Mouse (Mus musculus): ENCODE measurements around the gene Chd5. TPM values are rescaled to one million over a fixed set of nuclear protein-coding genes. Genes with fewer than 3 reads are reported as not detected.

Chd5 gene
- total RNA-seq, 1 experiment from 2014 or later = 0.20 TPM

DNA sequence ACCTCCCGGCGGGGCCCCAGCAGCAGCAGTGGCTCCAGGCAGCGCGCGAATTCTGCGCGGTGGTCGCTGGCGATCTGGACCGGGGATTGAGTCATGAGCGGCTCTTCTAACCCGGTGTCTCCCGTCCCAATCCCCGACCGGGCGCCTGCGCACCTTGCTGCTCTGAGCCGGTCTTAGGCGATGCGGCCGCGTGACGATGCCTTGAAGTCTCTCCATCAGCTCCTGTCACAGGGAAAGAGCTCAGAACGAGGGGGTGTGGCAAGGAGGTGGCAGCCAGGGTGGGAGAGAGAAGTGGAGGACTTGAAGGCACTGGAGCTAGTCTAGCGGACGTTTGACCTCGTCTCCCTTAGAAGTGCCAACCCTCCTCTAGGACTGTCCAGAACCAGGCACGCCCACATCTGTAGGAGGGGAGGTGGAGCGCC, 25.2 kb upstream of the Chd5 start:
- ATAC-seq (replicated peaks in 1 of 2; ENCODE audit: insufficient read depth in 1 of 2, low FRiP score in 2 of 2, low TSS enrichment in 1 of 2, low read depth in 1 of 2, poor library complexity in 2 of 2, severe bottlenecking in 2 of 2) = peak; percentile 0 to 33; a peak in 2 of 4 replicates

- ATAC-seq (replicated peaks in 1 of 2; ENCODE audit: insufficient read depth in 1 of 2, low FRiP score in 2 of 2, low TSS enrichment in 1 of 2, low read depth in 1 of 2, poor library complexity in 2 of 2, severe bottlenecking in 2 of 2) = no peak
These were observed 24.5 kb upstream of the Chd5 start for GRCm38 (mm10) chr4:152313934-152314333.

DNA sequence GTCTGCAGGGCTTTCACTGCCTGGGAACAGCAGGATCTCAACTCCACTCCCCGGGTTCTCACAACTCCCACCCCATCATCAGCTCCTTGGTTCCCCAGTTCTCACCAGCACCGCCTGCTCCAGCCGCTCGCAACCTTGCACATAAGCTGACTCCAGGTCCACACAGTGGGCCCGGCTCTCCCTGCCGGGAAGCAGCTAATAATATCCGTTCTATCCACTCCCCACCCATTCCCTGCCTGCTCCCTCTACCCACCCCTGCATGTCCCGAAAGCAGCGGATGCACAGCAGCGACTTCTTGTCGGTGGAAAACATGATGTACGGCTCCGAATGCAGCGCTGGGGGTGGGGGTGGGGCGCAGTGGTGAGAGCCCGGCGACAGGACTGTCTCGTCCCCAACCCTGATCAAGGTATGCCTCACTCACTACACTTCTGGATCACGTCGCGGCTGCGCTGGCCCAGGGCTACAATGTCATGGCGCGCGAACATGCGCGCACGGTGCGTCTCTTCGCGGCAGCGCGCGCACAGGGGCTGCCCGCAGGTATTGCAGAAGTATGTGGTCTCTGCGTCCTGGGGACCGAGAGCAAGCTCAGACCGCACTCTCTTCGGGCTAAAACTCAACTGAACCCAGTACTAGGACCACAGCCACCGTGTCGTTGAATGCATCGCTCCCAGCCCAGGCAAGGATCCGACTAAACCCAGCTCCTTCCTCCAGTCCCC, 22.8 kb upstream of the Chd5 start:
- ATAC-seq (replicated peaks in 1 of 2; ENCODE audit: insufficient read depth in 1 of 2, low FRiP score in 2 of 2, low TSS enrichment in 1 of 2, low read depth in 1 of 2, poor library complexity in 2 of 2, severe bottlenecking in 2 of 2) = peak in 1 of 2 experiments; percentile 49; a peak in 3 of 4 replicates

DNA sequence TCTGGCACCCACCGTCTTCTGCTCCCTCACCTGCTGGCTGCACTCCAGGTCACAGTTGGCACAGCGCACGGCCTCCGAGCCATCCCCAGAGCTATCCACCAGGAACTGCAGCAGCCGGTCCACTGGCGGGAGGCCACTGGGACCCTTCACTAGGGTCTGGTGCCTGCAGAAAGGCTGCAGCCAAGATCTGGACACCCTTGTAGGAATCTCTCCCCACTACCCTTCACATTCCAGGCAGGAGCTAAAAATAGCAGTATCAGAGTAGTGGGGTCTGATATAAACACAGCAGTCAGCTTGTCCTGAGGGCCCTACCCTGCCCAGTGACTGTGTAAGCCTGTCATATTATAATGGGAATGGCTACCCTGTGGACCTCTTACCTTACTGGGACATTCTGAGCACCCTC, 20.8 kb upstream of the Chd5 start:
- no peak for ATAC-seq (replicated peaks in 1 of 2; ENCODE audit: insufficient read depth in 1 of 2, low FRiP score in 2 of 2, low TSS enrichment in 1 of 2, low read depth in 1 of 2, poor library complexity in 2 of 2, severe bottlenecking in 2 of 2)

- ATAC-seq (replicated peaks in 1 of 2; ENCODE audit: insufficient read depth in 1 of 2, low FRiP score in 2 of 2, low TSS enrichment in 1 of 2, low read depth in 1 of 2, poor library complexity in 2 of 2, severe bottlenecking in 2 of 2) = peak; percentile 80
These were observed 19.8 kb upstream of the Chd5 start, which contains the start of gene Rnf207 for GRCm38 (mm10) chr4:152318517-152319234. TSS of gene Rnf207 (minus strand) at chr4:152318993.

- ATAC-seq (replicated peaks in 1 of 2; ENCODE audit: insufficient read depth in 1 of 2, low FRiP score in 2 of 2, low TSS enrichment in 1 of 2, low read depth in 1 of 2, poor library complexity in 2 of 2, severe bottlenecking in 2 of 2) = no peak
These were observed 17.0 kb upstream of the Chd5 start for GRCm38 (mm10) chr4:152321464-152321863.

GRCm38 (mm10) chr4:152324641-152325562, 13.5 kb upstream of the Chd5 start:
- ATAC-seq (replicated peaks in 1 of 2; ENCODE audit: insufficient read depth in 1 of 2, low FRiP score in 2 of 2, low TSS enrichment in 1 of 2, low read depth in 1 of 2, poor library complexity in 2 of 2, severe bottlenecking in 2 of 2) = peak in 1 of 2 experiments; percentile 2; a peak in 1 of 4 replicates

- peak; percentile 97 for ATAC-seq (replicated peaks in 1 of 2; ENCODE audit: insufficient read depth in 1 of 2, low FRiP score in 2 of 2, low TSS enrichment in 1 of 2, low read depth in 1 of 2, poor library complexity in 2 of 2, severe bottlenecking in 2 of 2)
These were observed 12.7 kb upstream of the Chd5 start, which contains the start of gene Rpl22 for GRCm38 (mm10) chr4:152325574-152326411. TSS of gene Rpl22 (plus strand) at chr4:152325742.

DNA sequence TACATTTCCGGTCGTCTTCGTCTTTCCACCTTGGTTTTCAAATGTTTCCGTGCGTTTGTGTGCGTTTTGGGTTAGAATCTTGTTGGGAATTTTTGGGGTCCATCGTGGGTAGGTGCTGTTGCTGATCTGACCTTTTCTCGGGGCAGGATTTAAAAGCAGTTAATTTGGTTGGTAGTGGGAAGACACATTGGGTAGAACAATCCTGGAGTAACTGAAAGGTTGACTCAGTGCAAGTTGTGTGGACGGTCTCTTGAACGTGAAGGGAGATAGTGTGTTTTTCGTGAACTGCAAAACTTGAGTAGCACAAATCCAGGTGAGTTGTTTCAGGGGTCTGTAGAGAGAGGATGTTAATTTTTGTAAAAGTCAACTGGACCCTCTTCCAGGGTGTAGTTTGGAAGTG, 11.9 kb upstream of the Chd5 start:
- no peak for ATAC-seq (replicated peaks in 1 of 2; ENCODE audit: insufficient read depth in 1 of 2, low FRiP score in 2 of 2, low TSS enrichment in 1 of 2, low read depth in 1 of 2, poor library complexity in 2 of 2, severe bottlenecking in 2 of 2)

- ATAC-seq (replicated peaks in 1 of 2; ENCODE audit: insufficient read depth in 1 of 2, low FRiP score in 2 of 2, low TSS enrichment in 1 of 2, low read depth in 1 of 2, poor library complexity in 2 of 2, severe bottlenecking in 2 of 2) = no peak
These were observed 9.8 kb upstream of the Chd5 start for GRCm38 (mm10) chr4:152328691-152329090.

DNA sequence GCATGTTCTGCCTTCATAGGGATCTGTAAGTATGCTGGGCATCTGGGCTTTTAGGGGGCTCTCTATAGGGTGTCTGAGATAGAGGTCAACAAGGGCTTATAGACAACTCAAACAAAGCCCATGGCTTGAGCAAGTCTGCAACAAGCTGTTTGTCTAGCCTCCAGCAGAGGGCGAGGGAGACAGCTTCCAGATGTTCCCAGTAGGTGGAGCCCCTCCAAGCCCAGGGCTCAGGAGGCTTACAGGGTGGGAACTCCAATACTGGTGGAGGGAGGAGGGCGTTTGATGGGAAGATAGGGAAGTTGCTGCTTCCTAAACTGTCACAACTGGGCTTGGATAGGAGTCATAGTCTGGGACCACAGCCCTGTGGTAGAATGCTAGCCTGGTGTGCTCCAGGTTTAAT, 5.5 kb upstream of the Chd5 start:
- ATAC-seq (replicated peaks in 1 of 2; ENCODE audit: insufficient read depth in 1 of 2, low FRiP score in 2 of 2, low TSS enrichment in 1 of 2, low read depth in 1 of 2, poor library complexity in 2 of 2, severe bottlenecking in 2 of 2) = peak; percentile 88

GRCm38 (mm10) chr4:152333587-152333986, 4.9 kb upstream of the Chd5 start:
- ATAC-seq (replicated peaks in 1 of 2; ENCODE audit: insufficient read depth in 1 of 2, low FRiP score in 2 of 2, low TSS enrichment in 1 of 2, low read depth in 1 of 2, poor library complexity in 2 of 2, severe bottlenecking in 2 of 2) = no peak

DNA sequence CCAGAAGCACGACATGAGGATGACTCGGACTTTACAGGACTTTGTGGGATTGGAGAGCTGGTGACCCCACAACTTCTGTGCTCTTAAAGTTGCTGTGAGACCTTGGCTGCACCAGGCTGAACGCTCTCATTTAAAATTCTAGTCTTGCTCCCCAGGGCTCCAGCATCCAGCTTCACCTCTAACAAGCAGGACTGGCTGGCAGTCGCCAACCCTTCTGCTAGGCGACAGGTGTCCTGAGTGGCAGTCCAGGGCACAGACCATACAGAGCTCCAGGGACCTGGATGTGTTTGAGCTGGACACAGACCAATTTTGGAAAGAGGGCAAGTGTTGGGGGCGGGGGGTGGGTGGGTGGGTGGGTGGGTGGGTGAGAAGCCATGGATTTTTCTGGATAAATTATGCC, 679 bp upstream of the Chd5 start:
- no peak for ATAC-seq (replicated peaks in 1 of 2; ENCODE audit: insufficient read depth in 1 of 2, low FRiP score in 2 of 2, low TSS enrichment in 1 of 2, low read depth in 1 of 2, poor library complexity in 2 of 2, severe bottlenecking in 2 of 2)

DNA sequence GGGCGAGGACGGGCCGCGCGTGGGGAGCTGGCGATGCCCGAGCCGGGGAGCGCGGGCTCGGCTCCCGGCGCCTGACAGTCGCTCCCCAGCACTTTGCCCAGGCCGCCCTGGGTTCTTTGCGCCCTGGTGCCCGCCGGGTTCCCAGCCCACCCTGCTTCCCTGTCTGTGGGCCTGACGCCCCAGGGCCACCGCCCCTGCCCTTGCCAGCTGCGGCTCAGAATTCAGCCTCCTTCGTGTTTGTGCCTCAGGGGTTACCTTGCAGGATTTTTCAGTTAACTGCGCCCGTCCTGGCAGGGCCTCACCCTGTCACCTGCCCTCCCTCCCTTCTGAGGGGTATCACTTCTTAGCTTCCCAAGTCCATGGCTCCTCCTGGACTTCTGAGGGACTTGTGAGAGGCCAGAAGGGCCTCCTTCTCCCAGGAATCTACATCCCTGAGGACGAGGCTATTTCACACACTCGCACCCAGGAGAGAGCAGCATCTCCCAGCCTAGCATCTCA, 891 bp downstream of the Chd5 start:
- no peak for ATAC-seq (replicated peaks in 1 of 2; ENCODE audit: insufficient read depth in 1 of 2, low FRiP score in 2 of 2, low TSS enrichment in 1 of 2, low read depth in 1 of 2, poor library complexity in 2 of 2, severe bottlenecking in 2 of 2)

DNA sequence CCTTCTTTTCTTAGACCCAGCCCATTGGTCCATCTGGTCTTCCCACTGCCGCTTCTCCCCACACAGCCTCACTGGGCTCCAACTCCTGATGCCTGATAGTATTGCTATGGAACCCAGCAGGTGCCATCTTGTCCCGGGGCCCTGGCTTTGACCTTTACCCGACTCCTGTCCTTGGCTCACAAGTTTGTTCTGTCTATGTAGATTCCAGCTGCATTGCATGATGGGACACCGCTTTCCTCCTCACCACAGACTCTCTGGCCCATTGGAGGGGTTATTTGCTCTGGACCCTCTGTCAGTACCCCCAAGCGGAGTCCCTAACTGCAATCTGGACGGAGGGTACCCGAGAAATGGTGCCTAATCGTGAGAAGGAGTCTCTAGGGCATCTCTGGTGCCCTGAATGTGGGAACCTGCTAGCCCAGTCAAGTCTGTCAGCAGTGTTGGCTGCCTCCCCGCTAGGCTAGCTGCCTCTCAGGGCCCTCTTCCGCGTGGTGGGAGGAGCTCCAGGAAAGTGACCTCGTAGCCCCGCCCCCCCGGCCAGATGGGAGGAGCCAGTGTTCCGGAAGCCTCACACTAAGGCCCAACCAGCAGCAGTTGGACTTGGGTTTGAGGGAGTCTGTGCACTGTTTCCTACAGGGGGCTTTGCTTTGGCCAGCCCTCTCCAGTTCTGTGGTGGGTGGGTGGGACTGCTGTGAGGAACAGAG, 2.3 kb downstream of the Chd5 start:
- ATAC-seq (replicated peaks in 1 of 2; ENCODE audit: insufficient read depth in 1 of 2, low FRiP score in 2 of 2, low TSS enrichment in 1 of 2, low read depth in 1 of 2, poor library complexity in 2 of 2, severe bottlenecking in 2 of 2) = peak; percentile 29 to 56

DNA sequence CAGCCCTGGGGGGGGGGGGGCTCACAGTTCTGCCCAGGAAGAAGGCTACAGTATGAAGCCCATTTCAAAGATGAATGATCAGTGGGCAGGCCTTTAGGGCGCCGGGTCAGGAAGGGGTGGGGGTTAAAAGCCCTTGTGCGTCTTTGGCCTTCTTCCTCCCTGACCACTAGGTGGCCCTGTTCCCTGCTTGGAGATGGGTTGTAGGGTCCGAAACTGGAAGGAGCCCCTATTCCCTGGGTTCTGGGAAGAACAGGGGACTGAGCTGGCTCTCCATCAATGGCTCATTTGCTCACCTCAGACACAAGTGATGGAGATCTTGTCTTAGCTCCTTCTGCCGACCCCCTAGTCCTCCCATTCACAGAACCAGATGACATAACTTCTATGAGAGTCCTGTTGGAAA, 4.8 kb downstream of the Chd5 start:
- ATAC-seq (replicated peaks in 1 of 2; ENCODE audit: insufficient read depth in 1 of 2, low FRiP score in 2 of 2, low TSS enrichment in 1 of 2, low read depth in 1 of 2, poor library complexity in 2 of 2, severe bottlenecking in 2 of 2) = 0 out of 4 replicates have a peak, but pooled peaks have one; percentile 30 to 58
